Mouse (Mus musculus): ENCODE data around the gene Gadd45gip1. TPM values are rescaled to one million over a fixed set of nuclear protein-coding genes. Genes with fewer than 3 reads are reported as not detected.

The Gadd45gip1 gene
- polyA plus RNA-seq (2015; fragmentation: Nextera tagmentation; extraction: Ambion mirVana) = 43.4 and 47.0 TPM in 2 replicates

DNA sequence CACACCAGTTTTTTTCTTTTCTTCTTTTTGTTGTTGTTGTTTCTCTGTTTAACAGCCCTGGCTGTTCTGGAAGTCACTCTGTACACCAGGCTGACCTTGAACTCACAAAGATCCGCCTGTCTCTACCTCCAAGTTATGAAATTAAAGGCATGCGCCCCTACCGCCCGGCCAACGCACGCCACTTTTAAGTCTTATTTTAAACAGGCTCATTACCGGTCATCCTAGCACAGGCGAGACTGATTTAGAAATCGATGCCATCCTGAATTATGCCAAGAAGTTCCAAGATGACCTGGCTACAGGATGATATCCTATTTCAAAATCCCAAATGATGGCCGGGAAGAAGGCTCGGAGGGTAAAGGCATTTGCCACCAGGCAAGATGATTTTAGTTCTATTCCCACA, at the start of gene Gadd45gip1:
Gene Gadd45gip1 (plus strand): TSS at position 33 of the 400 bp plus-strand sequence.
- H3K9me3 ChIP-seq = no peaks in the 10 kb centered on the region
- WGBS = 61% methylated on average over 11 of the region's 11 CpGs
- no peaks in the 10 kb centered on the region for H3K27me3 ChIP-seq
- peak within 1 kb of the TSS; percentile 63 for H3K4me2 ChIP-seq
- ATAC-seq (ENCODE audit: borderline replicate concordance, extremely low read depth, low FRiP score, low TSS enrichment) = no peak
- H3K36me3 ChIP-seq = peaks cover 27% of the 10 kb centered on the region
- peak within 1 kb of the TSS; percentile 89 for H3K27ac ChIP-seq
- peak within 1 kb of the TSS; percentile 70 for H3K4me3 ChIP-seq
- H3K4me1 ChIP-seq = peaks cover 33% of the 10 kb centered on the region
- peak within 1 kb of the TSS; percentile 90 for H3K9ac ChIP-seq

DNA sequence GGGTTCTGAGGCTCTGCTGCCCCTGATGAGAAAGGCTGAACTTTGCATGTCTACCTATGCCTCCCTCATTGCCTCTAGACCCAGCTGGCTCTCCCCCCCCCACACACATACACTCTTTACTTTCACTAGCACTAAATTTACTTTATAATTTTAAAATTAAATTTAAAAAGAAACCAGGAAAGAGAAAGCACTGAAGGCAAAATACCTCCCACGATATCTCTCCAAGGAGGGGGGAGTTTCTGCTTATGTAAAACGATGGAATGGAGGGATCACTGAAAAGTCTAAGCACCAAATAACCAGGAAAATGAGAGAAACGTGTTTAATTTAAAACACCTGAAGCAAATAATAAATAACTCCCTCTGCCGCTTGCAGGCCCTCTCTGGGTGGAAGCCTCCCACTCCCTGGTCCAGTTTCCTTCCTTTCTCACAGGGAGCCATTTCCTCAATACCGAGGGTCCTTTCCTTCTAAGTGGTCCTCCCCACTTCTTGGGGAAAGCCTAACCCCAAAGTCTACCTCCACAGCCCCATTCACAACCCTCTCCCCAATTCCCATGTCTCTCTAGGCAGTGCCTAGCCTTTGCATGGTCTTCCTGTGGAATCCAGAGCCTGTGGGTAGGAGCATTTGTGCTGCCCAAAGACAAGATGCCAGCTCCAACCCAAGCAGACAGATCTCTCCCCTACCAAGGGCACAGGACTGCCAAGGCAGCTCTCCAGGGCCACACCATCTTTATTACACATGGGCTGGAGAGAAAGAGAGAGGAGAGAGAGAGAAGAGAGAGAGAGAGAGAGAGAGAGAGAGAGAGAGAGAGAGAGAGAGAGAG, 49.4 kb upstream of the Gadd45gip1 start:
- Histone ChIP-seq H3K4me3 (no peak overlapping the region), H3K4me2 (no peak overlapping the region), H3K27ac (no peak overlapping the region), H3K27me3 (peaks cover 72% of the 10 kb centered on the region), H3K9me3 (no peaks in the 10 kb centered on the region), H3K9ac (no peak overlapping the region), H3K36me3 (no peaks in the 10 kb centered on the region), H3K4me1 (peaks cover 70% of the 10 kb centered on the region)
- no peak for ATAC-seq (ENCODE audit: borderline replicate concordance, extremely low read depth, low FRiP score, low TSS enrichment)
- WGBS = 52% methylated on average over 5 of the region's 5 CpGs

DNA sequence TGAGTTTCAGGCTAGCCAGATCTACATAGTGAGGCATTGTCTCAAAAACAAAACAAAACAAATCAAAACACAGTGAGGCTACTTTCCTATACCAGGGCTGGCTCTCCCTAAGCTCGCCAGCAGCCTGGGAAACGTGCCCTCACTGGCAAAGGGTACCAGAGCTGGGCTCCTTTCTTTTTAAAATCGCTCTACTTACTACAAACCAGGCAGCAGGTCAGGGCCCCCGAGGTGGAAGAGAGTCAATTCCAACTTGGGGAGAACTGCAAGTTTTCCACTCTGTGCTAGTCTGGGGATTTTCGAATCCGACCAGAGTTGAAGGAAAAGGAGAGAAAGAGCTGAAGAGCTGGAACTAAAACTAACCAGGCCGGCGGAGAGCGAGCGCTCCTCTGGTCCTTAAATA, 48.6 kb upstream of the Gadd45gip1 start:
- H3K27me3 ChIP-seq = peaks cover 80% of the 10 kb centered on the region
- WGBS = 52% methylated on average over 10 of the region's 10 CpGs
- no peak overlapping the region for H3K9ac ChIP-seq
- no peak overlapping the region for H3K4me3 ChIP-seq
- no peak overlapping the region for H3K27ac ChIP-seq
- no peak for ATAC-seq (ENCODE audit: borderline replicate concordance, extremely low read depth, low FRiP score, low TSS enrichment)
- no peaks in the 10 kb centered on the region for H3K36me3 ChIP-seq
- H3K4me1 ChIP-seq = peaks cover 75% of the 10 kb centered on the region
- no peak overlapping the region for H3K4me2 ChIP-seq
- no peaks in the 10 kb centered on the region for H3K9me3 ChIP-seq

DNA sequence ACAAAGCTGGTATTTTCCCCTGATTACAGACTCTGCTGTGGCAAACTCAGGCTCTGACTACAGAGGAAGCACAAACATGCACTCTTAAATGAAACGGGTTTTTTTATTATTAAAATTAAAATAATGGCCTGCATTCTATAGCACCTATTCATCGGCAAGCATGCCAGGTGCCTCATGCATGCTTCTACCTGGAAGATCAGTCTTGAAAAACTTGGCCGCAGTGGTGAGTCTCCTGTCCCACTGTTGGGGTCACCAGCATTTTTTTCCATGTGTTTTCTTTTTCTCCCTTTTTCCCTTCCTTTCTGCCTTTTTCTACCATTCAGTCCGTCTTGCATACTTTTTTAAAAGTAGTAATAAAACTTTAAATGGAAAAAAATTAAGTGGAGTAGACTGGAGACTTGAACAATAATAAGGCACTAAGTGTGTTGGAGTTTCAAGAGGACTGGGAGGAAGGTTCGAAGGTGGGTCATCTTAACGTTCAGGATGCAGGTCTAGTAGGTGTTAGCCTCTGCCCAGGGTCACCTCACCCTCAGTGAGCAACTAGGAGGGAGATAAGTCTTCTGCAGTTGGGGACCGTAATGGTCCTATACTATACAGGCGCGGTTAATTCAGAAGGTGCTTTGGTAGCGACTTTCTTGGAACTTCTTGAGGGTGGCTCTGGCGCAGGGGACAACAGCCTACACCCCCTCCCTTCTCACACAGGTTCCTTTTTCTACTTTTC, 48.0 kb upstream of the Gadd45gip1 start:
- no peaks in the 10 kb centered on the region for H3K36me3 ChIP-seq
- no peak overlapping the region for H3K9ac ChIP-seq
- H3K4me2 ChIP-seq = no peak overlapping the region
- H3K27me3 ChIP-seq = peaks cover 82% of the 10 kb centered on the region
- peaks cover 79% of the 10 kb centered on the region for H3K4me1 ChIP-seq
- WGBS = 42% methylated on average over 11 of the region's 11 CpGs
- no peak overlapping the region for H3K27ac ChIP-seq
- ATAC-seq (ENCODE audit: borderline replicate concordance, extremely low read depth, low FRiP score, low TSS enrichment) = no peak
- no peaks in the 10 kb centered on the region for H3K9me3 ChIP-seq
- no peak overlapping the region for H3K4me3 ChIP-seq

DNA sequence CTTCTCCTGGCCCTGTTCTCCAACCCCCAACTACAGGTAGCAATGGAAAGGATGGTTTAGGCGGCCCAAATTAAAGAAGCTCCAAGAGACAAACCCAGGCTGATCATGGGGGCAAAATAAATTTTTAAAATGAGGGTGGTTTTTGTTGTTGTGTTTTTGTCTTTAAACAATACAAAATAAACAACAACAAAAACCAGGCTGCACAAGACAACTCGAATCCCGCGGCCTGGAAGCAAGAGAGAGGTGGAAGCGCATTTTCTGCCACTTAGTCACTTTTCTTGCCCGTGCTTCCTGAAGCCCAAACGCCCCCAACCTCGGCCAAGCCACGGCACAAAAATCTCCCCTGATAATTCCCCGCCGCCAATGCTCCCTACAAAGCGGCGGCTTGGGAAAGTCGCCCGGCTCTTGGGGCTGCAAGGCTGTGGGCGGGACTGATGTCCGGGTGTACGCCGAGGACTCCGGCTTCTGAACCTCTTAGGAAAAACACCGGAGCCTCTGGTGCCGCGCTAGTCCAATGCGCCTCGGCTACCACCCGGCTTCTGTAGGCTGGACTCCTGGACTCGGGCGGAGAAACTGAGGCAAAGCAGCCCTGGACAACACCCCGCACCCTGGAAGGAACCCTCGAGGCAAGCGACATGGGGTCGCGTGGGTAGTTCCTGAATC, 47.3 kb upstream of the Gadd45gip1 start:
- Histone ChIP-seq H3K27me3 (peaks cover 79% of the 10 kb centered on the region), H3K4me1 (peaks cover 79% of the 10 kb centered on the region), H3K9me3 (no peaks in the 10 kb centered on the region), H3K4me3 (peak overlapping the region; percentile 16), H3K9ac (no peak overlapping the region), H3K4me2 (peak overlapping the region; percentile 46), H3K27ac (no peak overlapping the region), H3K36me3 (no peaks in the 10 kb centered on the region)
- WGBS = 15% methylated on average over 33 of the region's 33 CpGs
- no peak for ATAC-seq (ENCODE audit: borderline replicate concordance, extremely low read depth, low FRiP score, low TSS enrichment)

DNA sequence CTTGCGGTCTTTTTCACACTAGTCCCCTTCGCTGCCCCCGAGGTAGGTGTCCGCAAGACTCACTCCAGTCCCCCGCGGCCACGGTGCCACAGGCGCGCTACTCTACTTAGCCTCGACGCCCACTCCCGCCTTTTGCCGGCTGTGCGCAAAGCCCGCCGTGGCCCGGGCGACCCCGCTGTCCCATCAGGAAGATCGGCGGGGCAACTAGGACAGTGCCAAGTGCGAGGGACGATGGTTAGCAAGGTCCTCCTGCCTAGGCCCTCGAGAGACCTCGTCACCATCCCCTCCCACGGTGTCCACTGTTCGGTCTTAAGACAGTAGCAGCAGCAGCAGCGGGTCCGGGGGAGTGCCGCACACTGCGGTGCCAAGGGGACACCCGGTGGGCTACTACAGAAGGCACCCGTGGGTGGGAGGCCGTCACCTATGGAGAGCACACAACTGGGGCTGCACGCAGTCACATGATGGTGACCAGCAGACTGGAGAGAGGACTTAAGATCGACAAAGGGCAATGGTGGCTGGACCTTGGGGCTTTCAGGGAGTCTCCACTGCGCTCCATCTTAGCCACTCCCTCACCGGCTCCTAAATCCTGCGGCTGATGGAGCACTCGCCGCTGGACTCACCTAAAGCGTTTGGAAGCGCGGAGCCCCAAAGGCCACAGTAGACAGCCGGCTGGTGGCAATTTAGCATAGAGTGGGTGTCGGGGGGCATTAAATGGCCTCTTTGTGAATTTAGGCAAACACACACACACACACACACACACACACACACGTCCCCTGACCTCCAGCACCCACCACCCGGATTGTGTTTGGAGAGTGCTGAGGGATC, 46.4 kb upstream of the Gadd45gip1 start:
- Histone ChIP-seq H3K27ac (no peak overlapping the region), H3K27me3 (peaks cover 76% of the 10 kb centered on the region), H3K4me2 (peak overlapping the region; percentile 46), H3K4me3 (peak overlapping the region; percentile 16; the same call in 1 of the 2 replicates), H3K9me3 (no peaks in the 10 kb centered on the region), H3K9ac (no peak overlapping the region), H3K4me1 (peaks cover 79% of the 10 kb centered on the region), H3K36me3 (no peaks in the 10 kb centered on the region)
- ATAC-seq (ENCODE audit: borderline replicate concordance, extremely low read depth, low FRiP score, low TSS enrichment) = no peak
- 18% methylated on average over 48 of the region's 48 CpGs for WGBS

DNA sequence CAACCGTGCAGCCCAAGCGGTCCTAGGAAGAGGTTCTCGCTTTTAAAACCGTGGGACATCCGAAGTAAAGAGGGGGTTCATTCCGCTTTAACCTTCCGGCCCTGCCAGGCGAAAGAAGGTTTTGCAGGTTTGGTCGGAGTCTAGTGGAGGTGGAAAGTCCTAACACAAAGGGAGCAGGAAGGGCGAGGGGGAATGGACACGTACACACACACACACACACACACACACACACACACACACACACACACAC, 45.9 kb upstream of the Gadd45gip1 start:
- Histone ChIP-seq H3K4me2 (peak overlapping the region; percentile 46), H3K9ac (no peak overlapping the region), H3K27ac (no peak overlapping the region), H3K4me3 (no peak overlapping the region), H3K27me3 (peaks cover 76% of the 10 kb centered on the region), H3K36me3 (no peaks in the 10 kb centered on the region), H3K4me1 (peaks cover 79% of the 10 kb centered on the region), H3K9me3 (no peaks in the 10 kb centered on the region)
- 33% methylated on average over 11 of the region's 11 CpGs for WGBS
- ATAC-seq (ENCODE audit: borderline replicate concordance, extremely low read depth, low FRiP score, low TSS enrichment) = no peak

DNA sequence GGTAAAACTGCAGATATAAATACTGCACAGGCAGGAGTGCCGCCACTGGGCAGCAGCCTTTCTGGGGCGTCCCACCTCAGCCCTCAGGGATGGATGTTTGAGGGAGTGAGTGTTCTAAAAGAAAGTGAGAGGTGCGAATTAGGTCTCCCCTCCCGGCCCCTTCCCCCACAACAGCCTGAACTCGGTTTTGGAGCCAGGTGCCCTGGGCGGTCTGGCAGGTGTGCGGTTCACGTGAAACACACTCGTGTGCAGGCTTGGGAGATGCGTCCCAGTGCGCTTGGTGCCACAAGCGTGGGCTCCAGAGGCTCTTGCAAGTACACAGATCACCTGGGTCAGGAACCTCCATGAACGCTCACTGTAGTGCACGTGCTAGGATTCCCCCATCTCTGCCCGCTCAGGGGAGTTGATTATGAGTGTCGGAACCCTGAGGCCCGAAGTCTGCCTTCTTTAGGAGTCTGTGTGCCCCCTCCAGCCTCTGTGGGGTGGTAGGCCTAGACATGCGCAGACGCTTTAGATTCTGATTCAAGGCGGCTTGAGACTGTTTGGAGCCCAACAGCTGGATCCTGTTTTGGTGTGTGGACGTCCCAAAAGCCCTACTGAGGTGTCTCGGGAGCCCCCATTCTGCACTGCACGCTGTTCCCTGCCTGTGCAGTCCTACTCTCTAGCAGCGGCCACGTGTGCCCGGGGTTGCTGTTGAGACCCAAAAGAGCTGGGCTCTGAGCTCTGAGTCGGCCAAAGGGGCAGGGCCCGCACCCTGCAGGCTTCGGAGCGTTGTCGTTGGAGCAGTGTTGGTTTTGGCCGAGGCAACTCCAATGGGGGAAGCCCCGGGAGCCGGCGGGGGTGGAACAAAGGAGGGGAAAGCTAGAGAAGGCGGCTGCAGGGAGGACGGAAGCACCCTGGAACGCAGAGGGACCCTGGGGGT, 45.3 kb upstream of the Gadd45gip1 start:
- ATAC-seq (ENCODE audit: borderline replicate concordance, extremely low read depth, low FRiP score, low TSS enrichment) = peak; percentile 51; the same call in 1 of the 2 replicates
- Histone ChIP-seq H3K27ac (peak overlapping the region; percentile 27; the same call in 1 of the 2 replicates), H3K4me2 (peak overlapping the region; percentile 26), H3K4me3 (0 out of 2 replicates have a peak overlapping the region, but pooled peaks have one; percentile 1), H3K9me3 (no peaks in the 10 kb centered on the region), H3K27me3 (peaks cover 73% of the 10 kb centered on the region), H3K4me1 (peaks cover 80% of the 10 kb centered on the region), H3K9ac (0 out of 2 replicates have a peak overlapping the region, but pooled peaks have one; percentile 8), H3K36me3 (no peaks in the 10 kb centered on the region)
- 22% methylated on average over 38 of the region's 38 CpGs for WGBS

DNA sequence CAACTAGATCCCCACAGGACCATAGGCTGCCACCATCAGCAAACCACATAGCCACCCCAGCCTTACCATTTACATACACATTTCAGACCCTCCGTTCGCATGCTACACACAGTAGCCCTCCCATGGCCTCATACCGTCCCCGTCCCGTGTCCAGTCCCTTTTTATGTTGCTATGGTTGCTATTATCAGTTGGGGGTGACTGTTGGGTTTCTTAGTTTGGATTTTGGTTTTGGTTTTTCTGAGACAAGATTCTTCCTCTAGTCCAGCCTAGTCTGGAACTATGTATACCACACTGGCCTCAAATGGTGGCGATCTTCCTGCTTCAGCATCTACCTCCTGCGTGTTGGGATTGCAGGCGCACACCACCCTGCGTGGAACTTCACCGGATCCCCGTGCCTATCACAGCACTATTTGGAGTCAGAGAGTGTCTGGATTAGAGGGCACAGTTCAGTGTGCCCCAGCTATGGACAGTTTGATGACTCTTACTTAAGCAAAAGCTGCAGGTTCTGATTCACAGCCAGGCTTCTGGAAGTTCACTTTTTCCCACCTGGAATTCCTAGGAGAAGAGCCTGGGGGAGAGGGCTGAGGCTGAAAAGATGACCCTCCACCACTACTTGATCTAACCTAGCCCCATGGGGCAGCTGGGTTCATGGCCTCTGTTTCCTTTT, 44.4 kb upstream of the Gadd45gip1 start:
- Histone ChIP-seq H3K9me3 (no peaks in the 10 kb centered on the region), H3K9ac (0 out of 2 replicates have a peak overlapping the region, but pooled peaks have one; percentile 8), H3K4me1 (peaks cover 82% of the 10 kb centered on the region), H3K27ac (0 out of 2 replicates have a peak overlapping the region, but pooled peaks have one; percentile 27), H3K36me3 (no peaks in the 10 kb centered on the region), H3K4me2 (peak overlapping the region; percentile 26), H3K27me3 (peaks cover 64% of the 10 kb centered on the region), H3K4me3 (no peak overlapping the region)
- no peak for ATAC-seq (ENCODE audit: borderline replicate concordance, extremely low read depth, low FRiP score, low TSS enrichment)
- WGBS = 44% methylated on average over 11 of the region's 11 CpGs
